Mouse (Mus musculus) telencephalon, adult 2 months (tissue): ENCODE measurements at regions not wholly inside any gene's neighbourhood (a gene's known extent, or its start where the extent isn't known, plus 50 kb on each side); places are given as distances from the start of the nearest gene placed in this dataset.

Source experiments
- DNase-seq: peaks from one replicate; pipeline ENCODE4 v3.0.0-alpha.2; 2011; ENCODE audit warnings: low read depth, low spot score

DNA sequence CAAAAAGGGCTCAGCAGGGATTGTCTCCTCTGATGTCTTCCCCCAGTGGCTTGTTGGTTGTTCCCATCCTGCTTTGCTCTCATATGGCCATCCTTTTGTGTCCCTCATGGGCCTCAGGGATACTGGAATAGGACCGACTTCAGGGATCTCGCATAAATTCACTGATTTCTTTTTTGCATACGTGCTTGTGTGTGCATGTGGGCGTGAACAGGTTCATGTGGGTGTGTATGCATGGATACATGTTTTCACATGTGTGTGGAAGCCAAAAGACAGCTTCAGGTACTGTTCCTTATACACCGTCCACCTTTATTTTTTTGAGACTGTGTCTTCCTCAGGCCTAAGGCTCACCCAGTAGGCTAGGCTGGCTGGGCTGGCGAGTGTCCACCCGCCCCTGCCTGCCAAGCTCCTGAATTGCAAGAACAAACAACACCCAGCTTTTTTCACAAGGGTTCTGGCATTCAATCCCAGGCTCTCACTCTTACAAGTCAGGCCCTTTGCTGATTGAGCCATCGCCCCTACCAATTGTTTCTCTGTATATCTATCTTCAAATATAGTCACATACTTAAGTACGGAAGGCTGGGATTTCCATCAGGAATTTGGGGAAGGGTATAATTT is 127.0 kb upstream of the Hmgn3 start:
- no peak for DNase-seq

DNA sequence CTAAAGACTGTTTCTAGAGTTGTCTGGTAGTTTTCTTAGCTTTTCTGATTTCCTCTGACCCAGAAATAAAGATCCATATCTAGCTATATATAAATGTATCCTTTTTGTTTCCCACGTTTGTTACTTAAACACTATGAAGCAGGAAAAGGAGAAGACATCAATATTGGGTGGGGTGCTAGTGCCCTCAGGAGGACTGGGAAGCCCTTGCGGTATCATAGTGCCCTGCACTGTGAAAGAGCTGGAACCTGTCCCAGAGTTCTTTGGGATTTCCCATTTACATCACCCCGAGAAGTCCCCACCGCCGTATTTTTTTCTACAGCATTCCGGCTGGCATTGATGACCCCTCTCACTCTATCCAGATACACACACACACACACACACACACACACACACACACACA is 119.3 kb upstream of the Hmgn3 start:
- no peak for DNase-seq

DNA sequence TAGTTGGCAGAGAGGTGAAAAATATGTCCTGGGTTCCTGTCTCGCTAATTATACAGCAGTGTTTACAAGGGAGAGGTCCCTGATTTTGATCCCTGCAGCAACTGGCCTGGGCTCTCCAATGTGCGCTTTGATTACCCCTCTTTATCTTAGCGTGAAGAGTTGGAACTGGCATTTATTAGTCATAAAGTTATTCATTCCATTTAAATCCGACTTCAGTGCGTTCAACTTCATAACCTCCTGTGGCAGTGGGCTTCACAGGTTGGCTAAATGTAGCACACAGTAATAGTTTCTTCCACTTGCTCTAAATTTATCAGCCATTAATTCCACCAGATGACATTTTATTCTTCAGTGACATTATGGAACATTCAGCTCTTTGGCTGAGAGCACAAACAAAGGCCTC is 113.0 kb upstream of the Hmgn3 start:
- no peak for DNase-seq

DNA sequence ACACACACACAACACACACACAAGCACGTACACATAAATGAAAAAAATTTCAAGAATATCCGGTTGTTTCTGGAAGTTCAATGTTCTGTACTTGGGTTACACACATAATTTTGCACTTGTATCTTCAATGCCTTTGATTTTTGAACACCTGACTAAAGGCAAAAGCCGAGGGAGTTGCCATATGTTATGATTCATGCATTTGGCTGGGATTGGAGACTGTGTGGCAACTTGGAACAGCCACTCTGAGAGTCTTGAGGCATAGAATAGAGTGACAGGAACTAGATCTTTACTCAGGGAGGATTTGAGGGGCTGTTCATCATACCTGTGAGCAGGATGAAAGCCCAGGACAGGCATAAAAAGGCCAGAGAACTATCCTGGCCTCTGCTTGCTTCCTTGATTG is 112.5 kb upstream of the Hmgn3 start:
- peak; percentile 33 for DNase-seq

DNA sequence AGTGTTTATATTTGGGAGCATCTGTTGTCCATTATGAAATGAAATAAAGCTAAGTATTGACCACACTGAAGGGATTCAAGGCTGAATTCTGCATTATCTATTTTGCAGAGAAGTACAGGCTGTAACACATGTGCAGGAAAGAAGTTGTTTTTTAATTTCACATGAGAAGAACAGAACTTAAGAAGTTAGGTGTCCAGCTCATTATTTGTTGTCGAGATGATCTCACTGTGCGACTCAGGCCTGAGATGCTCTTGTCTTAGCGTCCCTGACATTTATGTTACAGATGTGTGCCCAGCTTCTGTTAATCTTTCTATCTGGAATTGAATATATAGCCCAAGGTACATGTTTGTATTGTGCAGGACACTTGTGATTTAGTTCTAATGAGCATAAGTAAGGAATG is 112.0 kb upstream of the Hmgn3 start:
- DNase-seq, result no peak

DNA sequence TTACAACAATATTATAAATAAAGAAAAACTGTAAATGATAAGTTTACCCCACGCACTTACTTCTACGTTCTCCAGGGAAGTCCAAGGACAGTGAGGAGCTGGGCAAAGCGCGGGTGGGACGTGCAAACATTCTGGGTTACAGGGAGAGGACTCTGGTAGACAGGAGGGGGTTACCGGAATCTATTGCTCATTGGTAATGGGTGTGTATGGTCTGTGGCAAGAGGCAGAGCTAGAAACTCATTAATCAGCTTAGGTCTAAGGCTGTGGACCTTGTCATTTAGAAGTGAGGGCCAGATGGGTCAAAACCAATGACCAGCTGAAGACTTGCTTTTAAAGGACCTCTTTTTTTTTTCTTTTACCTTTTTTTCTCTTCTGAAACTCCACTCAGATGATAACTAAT is 107.9 kb upstream of the Hmgn3 start:
- DNase-seq, result no peak

DNA sequence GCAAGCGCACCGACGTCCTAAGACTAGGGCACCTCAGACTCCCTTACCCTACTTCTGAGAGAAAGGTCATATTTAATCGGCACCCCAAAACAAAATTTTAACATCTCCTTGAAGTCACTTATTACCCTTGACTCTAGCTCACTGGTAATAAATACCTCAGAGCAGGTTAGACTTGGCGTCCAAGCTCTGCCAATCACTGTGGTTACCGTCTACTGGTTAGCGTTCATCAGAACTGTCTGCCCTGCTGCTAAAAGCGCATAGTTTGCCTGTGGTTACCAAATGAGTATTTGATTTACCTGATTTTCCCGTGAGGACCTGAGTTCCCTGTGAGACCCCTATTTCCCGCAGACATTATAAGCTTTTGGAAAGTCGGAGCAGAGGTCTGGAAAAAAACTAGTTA is 107.3 kb upstream of the Hmgn3 start:
- DNase-seq, result no peak

DNA sequence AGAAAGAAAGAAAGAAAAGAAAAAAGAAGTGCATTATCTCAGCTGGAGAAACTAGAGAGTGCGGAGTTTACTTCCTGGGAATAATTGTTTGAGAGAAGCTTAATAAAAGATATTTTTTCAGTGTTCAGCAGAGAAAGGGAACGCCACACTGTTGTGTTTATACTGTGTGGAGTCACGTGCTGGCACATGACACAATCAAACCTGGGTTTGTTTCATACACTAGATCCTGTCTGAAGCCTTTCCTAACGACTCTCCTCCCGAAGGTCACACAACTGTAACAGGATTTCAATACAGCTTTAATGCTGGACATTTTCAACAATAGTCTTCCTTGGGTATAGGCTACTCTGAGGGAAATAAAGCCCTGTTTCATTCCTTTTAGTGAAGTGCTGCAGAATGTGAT is 105.3 kb upstream of the Hmgn3 start:
- DNase-seq, result no peak

DNA sequence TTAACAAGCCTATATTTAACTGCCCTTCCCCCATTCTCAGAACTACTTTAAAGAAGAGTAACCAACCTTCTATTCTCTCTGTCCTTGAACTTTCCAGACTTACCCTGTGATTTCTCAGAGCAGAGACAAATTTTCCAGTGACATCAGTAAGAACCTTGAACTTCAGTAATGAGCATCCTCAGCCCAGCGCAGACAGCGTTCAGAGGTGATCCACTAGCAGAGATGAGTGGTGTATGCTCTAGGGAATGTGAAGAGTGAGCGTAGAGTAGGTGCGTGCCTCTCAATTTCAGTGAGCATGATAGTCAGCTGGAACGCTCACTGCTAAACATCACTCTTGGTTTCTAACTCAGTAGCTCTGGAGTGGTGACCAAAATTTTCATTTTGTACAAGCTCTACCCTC is 103.4 kb upstream of the Hmgn3 start:
- no peak for DNase-seq

DNA sequence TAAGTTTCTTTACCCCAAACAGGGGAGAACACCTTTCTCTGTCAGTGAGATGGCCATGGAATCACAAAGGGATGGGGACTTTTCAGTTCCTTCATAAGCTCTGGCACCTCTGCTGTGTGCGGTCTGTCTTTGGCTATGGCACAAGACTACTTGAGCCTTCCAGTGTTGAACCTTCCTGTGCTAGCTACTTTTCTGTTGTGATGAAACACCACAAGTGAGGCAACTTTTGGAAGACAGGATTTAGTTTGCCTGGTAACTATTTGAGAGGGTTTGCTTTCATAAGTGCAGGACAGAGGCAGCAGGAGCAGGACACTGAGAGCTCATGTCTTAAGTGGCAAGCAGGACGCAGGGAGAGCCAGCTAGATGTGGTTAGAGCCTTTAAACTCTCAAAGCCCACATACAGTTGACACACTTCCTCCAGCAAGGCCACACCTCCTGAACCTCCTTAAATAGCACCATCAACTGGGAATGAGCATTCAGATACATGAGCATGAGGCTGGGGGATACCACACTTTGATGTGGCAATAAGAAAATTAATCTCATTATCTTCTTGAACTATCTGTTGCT is 101.8 kb upstream of the Hmgn3 start:
- DNase-seq, result no peak

DNA sequence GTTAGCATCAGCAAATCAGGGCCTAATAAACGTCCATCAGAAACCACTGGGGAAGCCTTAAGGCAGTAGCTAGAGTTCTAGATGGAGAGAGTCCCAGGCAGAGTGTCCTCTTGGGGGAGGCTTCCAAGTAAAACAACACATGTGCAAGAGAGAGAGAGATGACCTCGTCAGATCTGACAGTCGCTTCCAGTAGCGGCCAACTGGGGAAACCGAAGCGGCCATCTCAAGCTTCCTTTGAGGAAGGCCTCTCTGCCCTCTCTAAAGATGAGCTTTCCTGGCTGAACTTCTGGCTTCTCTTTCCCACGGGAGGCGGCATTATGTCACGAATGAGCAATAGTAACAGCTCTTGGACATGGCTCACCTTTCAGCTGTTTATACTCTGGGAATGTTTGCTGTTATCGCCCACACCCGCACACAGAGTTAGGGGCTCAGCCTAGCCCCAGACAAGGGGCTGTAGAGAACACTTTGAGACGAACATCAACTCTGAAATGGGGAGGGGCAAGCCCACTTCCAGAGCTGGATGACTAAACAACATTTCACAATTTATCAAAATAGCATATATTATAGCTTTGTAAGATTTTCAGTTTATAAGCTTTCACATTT is 100.7 kb upstream of the Hmgn3 start:
- no peak for DNase-seq

DNA sequence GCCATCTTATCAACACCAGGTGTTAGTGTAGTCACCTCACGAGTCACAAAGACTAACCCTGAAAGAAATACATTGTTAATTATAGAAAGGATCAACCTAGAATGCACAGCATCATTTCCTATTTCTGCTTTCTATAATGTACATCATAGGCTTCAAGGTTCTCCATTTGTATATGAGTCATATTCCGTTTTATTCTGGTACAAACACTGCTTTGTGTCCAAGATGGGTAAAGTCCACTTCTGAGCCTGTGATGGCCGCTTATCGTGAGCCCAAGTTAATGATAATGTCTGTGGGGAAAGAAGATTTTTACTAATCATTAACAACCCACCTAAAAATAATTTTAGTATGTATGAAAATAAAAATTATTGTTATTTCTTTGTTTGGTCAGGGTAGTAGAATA is 94.6 kb upstream of the Hmgn3 start:
- no peak for DNase-seq

DNA sequence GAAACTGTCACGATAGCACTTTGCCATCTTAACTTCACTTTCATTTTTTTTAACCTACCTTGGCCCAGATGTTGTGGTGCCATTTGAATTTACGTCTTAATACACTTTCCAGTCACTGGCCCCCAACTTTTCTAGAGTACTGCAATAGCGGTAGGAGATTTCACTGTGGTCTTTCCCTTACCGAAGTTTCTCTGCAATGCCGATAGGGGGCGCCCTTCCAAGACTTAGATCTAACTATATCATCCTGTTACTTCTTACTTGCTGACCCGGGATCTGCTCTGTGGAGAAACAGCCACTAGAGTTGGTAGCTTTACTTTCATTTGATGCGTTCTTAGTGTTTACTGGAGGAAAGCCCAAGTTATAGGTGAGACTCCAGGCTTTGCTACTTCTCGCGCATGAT is 92.6 kb upstream of the Hmgn3 start:
- no peak for DNase-seq

DNA sequence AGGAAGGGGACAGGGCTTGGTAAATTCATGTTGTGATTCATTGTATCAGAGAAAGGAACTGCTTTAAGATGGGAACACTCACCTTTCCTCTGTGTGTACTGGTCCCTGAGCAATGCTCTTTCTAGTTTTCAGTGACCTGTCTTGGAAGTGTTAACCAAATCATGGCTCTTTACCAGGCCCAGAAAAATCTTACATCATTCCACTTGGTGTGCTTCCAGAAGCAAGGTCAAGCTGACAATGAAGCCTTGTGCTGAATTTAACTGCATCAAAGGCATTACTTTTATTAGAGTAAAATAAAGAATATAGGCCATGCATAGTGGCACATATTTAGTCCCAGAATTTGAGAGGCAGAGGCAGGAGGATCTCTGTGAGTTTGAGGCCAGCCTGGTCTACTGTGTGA is 75.4 kb upstream of the Hmgn3 start:
- DNase-seq, result no peak

DNA sequence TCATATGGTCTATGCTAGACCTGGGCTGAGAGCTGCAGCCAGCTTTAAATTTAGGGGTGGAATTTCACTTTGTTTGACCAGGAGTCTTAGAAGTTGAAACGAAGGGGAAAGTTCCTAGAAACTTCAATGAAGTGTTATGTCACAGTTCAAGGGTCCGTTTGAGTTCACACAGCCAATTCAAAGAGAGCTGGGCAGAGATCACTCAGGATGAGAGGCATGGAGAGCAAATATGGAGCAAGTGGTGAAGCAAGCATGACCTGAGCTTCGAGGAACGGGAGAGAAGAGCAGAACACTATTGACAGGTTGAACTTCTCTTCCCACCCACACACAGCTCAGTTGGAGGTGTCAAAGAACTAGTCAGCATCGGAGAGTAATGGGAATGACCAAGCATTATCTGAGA is 56.1 kb upstream of the Hmgn3 start:
- DNase-seq, result no peak

DNA sequence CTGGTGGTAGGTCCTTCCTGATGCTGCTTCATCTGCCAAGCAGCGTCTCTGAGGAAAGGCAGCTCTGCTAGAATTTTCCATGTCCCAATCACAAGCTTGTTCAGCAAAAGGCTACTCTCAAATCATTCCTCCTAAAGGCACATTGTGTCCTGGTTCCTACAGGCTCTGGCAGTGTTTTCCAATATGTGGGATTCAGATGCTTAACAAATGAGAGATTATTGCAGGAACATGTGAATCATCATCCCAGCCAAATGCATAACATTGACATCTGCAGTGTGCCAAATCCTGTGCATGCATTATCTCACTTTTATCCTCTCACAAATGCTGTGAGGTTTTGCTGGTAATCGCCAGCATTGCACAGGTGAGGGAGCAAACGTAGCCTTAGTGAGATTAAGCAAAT is 53.3 kb upstream of the Hmgn3 start:
- peak; percentile 67 for DNase-seq

DNA sequence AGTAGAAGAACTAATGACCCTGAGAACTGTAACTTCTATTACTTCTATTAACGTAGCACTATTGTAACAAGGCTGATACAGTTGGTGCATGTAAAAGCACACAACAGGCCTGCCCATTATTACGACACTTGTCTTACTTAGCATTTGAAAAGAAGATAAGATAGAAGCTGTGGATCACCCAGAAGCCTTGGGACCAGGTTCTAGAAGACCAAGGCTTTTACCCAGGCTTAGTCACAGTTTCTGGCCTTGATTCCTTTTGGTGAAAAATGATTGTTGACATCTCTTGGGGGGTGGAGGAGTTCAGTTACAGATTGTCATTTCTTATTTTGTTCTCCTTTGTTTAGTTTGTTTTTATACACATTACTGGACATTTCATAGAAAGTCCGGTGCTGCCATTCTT is 52.7 kb upstream of the Hmgn3 start:
- DNase-seq, result no peak

DNA sequence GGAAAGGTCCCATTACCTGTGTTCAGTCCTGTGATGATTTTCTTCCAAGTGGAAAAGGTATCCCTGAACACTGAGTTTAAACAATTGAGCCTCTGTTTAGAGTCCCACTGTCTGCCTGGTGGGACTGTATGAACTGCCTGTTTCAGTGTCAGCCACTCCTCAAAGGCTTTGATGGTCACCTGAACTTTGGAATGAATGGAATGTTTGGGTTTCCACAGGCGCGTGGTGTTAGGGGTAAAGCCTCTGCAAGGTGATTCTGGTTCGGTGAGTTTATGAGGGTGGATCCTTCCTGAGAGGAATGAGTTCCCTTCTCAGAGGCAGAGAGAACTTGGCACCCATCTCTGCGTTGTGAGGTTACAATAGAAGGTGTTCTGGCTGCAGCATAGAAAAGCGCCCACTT is 50.5 kb upstream of the Hmgn3 start:
- DNase-seq, result no peak
